Mouse (Mus musculus) E14TG2a.4 (cell line): ENCODE data around the gene Spats1.
A peak's percentile ranks its signal among the peaks of the same experiment; 100 is the strongest.

Experiments used
- H3K27me3 ChIP-seq: 2 replicates; pipeline ENCODE4 v1.6.1; 2014; ENCODE audit warnings: low read length, control low read depth; ENCODE audit not compliant: insufficient read depth
- H3K36me3 ChIP-seq: 2 replicates; pipeline ENCODE4 v1.6.1; 2014; ENCODE audit warnings: low read length, control low read depth; ENCODE audit not compliant: insufficient read depth
- H3K4me1 ChIP-seq: replicated peaks from 2 replicates; pipeline ENCODE4 v1.6.1; 2014; ENCODE audit warnings: low read depth, low read length, control low read depth
- H3K4me3 ChIP-seq: replicated peaks from 2 replicates; pipeline ENCODE4 v1.5.1; 2014; ENCODE audit warnings: mild to moderate bottlenecking, low read length
- H3K9me3 ChIP-seq: 2 replicates; pipeline ENCODE4 v1.6.1; 2014; ENCODE audit warnings: low read length, control low read depth
- CTCF ChIP-seq: conservative IDR thresholded peaks from 2 replicates; pipeline ENCODE4 v1.5.1; 2014; ENCODE audit warnings: low read length
- NANOG ChIP-seq: IDR thresholded peaks from 2 replicates; pipeline ENCODE4 v1.6.1; 2014; ENCODE audit warnings: borderline replicate concordance, low read length, mixed read lengths
- POU5F1 ChIP-seq: IDR thresholded peaks from 2 replicates; pipeline ENCODE4 v1.6.1; 2014; ENCODE audit warnings: low read length, borderline replicate concordance

Gene Spats1

DNA sequence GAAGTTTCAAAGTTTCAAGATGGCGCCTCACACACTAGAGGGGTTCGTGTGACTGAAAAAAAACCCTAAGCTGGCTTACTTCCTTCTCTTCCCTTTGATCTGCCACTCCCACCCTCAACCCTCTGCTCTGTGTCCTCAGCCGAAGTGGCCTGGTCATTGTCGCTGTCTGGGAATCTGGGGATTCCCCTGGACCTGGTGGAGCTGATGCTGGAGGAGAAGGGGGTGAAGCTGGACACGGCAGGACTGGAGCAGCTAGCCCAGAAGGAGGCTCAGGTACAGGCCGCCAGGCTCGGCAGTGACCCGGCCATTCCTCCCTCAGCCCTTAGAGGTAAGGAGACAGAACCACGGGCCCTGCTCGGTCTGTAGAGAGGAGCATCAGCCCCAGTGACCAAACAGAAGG, 40.6 kb upstream of the Spats1 start:
- Histone ChIP-seq H3K9me3 (no peaks in the 10 kb centered on the region), H3K36me3 (peaks cover 83% of the 10 kb centered on the region), H3K4me3 (peak overlapping the region; percentile 45), H3K27me3 (no peaks in the 10 kb centered on the region), H3K4me1 (peaks cover 67% of the 10 kb centered on the region)
- no peak for TF ChIP-seq NANOG
- TF ChIP-seq POU5F1, result no peak
- TF ChIP-seq CTCF, result no peak

DNA sequence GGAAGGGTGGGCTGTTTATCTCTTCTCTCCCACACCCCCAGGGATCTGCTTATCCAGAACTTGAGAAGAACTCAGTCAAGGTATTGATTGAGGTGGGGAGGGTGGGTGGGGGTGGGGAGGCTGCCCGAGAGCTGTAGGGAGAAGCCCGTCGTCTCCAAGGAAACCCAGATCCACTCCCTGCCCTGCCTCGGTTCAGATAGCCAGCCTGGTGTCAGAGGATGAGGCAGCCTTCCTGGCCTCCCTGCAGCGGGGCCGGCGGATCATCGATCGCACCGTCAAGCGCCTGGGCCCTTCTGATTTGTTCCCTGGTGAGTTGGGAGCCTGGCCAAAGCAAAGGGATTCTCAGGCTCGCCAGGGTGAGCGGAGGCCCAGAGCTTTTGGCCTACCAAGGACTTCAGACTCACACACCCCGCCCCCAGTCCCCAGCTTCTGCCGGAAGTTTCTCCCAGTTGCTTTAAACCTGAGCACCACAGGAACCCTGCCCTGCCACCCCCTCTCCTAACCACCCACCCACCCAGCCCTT, 40.0 kb upstream of the Spats1 start:
- Histone ChIP-seq H3K36me3 (peaks cover 83% of the 10 kb centered on the region), H3K27me3 (no peaks in the 10 kb centered on the region), H3K4me3 (peak overlapping the region; percentile 54; the same call in 1 of the 2 replicates), H3K4me1 (peaks cover 63% of the 10 kb centered on the region), H3K9me3 (no peaks in the 10 kb centered on the region)
- TF ChIP-seq POU5F1 (no peak), CTCF (no peak), NANOG (no peak)

DNA sequence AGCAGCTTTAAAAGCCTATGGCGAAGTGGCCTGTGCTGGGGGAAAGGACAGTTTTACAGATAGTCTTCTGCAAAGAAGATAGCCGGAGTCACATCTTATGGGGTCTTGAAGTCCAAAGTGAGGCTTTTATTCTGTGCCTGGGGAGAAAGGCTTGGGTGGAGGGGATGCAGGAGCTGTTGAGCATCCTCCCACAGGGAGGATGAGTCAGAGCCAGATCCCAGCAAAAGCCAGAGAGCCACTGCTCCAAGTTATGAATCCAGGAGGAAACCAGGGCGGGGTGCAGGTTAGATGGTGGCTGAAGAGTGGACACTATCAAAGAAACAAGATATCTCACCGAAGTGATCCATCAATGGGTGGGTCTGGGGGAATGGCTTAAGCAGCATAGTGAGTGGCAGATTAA, 36.5 kb upstream of the Spats1 start:
- H3K27me3 ChIP-seq, result no peaks in the 10 kb centered on the region
- H3K9me3 ChIP-seq, result no peaks in the 10 kb centered on the region
- no peak overlapping the region for H3K4me3 ChIP-seq
- H3K4me1 ChIP-seq, result peaks cover 45% of the 10 kb centered on the region
- peaks cover 73% of the 10 kb centered on the region for H3K36me3 ChIP-seq
- TF ChIP-seq NANOG (no peak), CTCF (no peak), POU5F1 (no peak)

DNA sequence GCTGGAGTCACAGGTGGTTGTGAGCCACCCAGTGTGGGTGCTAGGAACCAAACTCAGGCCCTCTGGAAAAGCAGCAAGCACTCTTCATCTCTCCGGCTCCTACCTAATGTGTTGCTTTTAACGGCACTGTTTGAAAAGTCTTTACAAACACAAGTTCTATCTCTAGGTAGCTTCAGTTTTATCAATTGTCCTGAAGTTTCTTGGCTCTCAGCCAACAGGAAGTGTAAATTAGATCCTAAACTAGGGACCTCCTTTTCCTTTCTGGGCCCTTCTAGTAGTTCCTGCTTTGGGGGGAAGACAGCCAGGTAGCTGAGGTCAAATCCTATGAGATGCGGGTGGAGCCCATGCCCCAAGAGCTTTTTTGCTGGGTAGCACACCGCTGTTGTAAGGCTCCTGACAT, 35.7 kb upstream of the Spats1 start:
- TF ChIP-seq POU5F1, result no peak
- TF ChIP-seq NANOG, result no peak
- TF ChIP-seq CTCF, result no peak
- no peaks in the 10 kb centered on the region for H3K27me3 ChIP-seq
- H3K4me3 ChIP-seq, result no peak overlapping the region
- peaks cover 42% of the 10 kb centered on the region for H3K4me1 ChIP-seq
- no peaks in the 10 kb centered on the region for H3K9me3 ChIP-seq
- H3K36me3 ChIP-seq, result peaks cover 65% of the 10 kb centered on the region

DNA sequence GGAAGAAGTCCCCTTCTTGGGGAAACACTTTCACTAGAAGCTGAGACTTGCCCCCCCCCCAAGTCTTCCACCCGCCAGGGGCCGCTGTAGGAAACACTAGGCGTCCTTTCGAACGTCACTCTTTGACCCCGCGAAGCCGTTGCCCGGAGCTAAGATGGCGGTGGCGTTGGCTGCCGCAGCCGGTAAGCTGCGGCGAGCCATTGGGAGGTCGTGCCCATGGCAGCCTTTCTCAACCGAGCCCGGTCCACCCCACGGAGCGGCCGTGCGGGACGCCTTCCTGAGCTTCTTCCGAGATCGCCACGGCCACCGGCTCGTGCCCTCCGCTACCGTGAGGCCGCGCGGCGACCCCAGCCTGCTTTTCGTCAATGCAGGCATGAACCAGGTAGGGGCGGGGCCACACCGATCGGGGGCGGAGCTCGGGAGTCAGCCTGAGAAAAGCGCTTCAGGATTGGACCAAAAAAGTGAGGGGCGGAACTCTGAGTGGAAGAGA, 31.5 kb upstream of the Spats1 start, which contains the start of gene Aars2:
TSS of gene Aars2 (plus strand) at position 142 of the 490 bp plus-strand sequence.
- Histone ChIP-seq H3K27me3 (no peaks in the 10 kb centered on the region), H3K4me1 (peaks cover 62% of the 10 kb centered on the region), H3K9me3 (no peaks in the 10 kb centered on the region), H3K4me3 (peak within 1 kb of the TSS; percentile 91), H3K36me3 (peaks cover 40% of the 10 kb centered on the region)
- TF ChIP-seq NANOG, result no peak
- no peak for TF ChIP-seq POU5F1
- peak; percentile 71 for TF ChIP-seq CTCF

DNA sequence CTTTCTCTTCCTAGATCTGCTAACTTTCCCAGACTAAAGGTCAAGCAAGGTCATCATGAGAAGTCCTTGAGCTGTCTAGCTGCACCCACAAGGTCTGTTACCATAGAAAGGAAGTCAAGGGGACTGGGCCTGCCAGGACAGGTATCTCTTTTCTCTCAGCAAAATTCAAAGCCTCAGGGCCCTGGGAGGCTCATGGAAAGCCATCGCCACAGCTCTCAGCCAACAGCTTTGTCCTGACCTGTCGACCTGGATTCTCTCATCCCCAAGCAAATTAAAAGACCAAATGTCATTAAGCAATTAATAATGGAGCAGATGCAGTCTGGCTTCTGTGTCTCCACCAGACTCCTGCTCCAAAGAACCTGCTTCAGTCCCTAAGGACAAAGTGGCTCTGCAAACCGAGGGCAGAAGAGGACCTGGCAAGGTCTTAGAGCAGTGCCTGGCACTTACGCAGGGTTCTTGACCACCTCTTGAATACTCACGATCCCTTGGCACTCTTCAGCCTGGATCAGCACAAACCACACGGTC, 30.8 kb upstream of the Spats1 start:
- no peak for TF ChIP-seq POU5F1
- no peak for TF ChIP-seq CTCF
- TF ChIP-seq NANOG, result no peak

DNA sequence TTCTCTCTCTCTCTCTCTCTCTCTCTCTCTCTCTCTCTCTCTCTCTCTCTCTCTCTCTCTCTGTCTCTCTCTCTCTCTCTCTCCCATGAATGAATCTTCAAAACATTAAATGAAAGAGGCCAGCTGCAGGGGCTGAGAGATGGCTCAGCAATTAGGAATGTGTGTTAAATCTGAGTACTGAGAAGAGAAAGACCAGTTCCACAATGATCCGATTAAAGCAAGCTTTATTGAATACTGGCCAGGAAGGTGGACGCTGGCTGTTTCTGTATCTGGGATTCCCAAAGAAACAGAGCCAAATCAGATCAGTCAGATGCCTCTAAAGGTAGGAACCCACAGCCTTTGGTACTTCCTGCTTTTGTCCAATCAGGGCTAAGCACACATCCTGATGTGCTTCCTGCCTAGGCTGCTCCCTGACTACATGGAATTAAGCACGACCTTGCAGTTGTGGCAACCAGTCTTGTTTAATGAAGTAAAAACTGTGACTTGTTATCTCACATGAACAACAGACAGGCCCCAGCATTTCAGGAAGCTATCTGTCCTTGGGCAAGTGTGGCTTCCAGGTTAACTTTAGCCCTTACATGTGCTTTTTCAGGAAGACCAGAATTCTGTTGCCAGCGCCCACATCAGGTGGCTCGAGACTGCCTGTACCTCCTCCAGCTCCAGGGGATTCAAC, 28.2 kb upstream of the Spats1 start:
- H3K9me3 ChIP-seq, result no peaks in the 10 kb centered on the region
- H3K4me3 ChIP-seq, result no peak overlapping the region
- H3K36me3 ChIP-seq, result peaks cover 9% of the 10 kb centered on the region
- TF ChIP-seq NANOG, result no peak
- no peak for TF ChIP-seq CTCF
- H3K27me3 ChIP-seq, result no peaks in the 10 kb centered on the region
- H3K4me1 ChIP-seq, result peaks cover 90% of the 10 kb centered on the region

More for the DNA sequence above, 30.8 kb upstream of the Spats1 start:
- peak overlapping the region; percentile 91; the same call in 1 of the 2 replicates for H3K4me3 ChIP-seq
- peaks cover 33% of the 10 kb centered on the region for H3K36me3 ChIP-seq
- H3K4me1 ChIP-seq, result peaks cover 68% of the 10 kb centered on the region
- H3K9me3 ChIP-seq, result no peaks in the 10 kb centered on the region
- no peaks in the 10 kb centered on the region for H3K27me3 ChIP-seq

DNA sequence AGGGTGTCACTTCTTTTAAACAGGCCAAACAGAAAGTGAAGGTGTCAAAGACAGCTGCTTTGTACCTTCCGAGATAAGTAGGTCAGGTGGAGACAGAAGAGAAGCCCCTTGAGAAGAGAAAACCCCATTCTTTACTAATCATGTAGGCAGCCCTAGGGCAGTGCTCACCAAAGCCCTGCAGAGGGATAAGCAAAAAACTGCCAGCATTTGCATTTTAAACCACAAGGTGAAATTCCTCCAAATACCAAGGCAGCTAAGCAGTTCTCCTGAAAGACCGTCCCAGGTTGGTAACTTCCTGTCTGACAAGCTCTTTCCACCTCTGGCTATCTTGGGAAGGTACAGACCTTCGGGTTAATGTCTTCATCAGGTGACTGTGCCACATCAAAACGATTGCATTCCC, 27.1 kb upstream of the Spats1 start:
- H3K4me1 ChIP-seq, result peaks cover 89% of the 10 kb centered on the region
- no peaks in the 10 kb centered on the region for H3K9me3 ChIP-seq
- no peak overlapping the region for H3K4me3 ChIP-seq
- H3K36me3 ChIP-seq, result no peaks in the 10 kb centered on the region
- TF ChIP-seq CTCF (no peak), POU5F1 (no peak), NANOG (no peak)
- no peaks in the 10 kb centered on the region for H3K27me3 ChIP-seq
